13 mouse cellular contexts compared by ENCODE assay signal in genomic region chr16:41408850-41409249, GRCm38 (mm10).
DNase-seq lines count a peak whose midpoint lies in the region; ATAC-seq and TF ChIP-seq lines count a peak whose summit lies in the region.
"Had no signal": no experiment of that assay in that cellular context is flagged by ENCODE, and none has a peak within 500 bp of the region (broad histone marks: within the 10 kb centered on the region; RNA-seq: fewer than 3 reads in every experiment).

No protein-coding gene starts in this region.

- no peaks in the 10 kb centered on the region for H3K9me3 ChIP-seq in E14TG2a.4 (ENCODE audit: low read length)
- H3K9me3 ChIP-seq in kidney, embryonic 14.5 days (ENCODE audit: control insufficient read depth, low read length), result no peaks in the 10 kb centered on the region
- H3K9me3 ChIP-seq: forebrain, embryonic 12.5 days; lung, embryonic 15.5 days had no signal

- no peaks in the 10 kb centered on the region for H3K27me3 ChIP-seq in E14TG2a.4 (ENCODE audit: insufficient read depth, low read length)
- H3K27me3 ChIP-seq in kidney, embryonic 14.5 days (ENCODE audit: control insufficient read depth, insufficient read depth, low read length), result no peaks in the 10 kb centered on the region
- H3K27me3 ChIP-seq: forebrain, embryonic 12.5 days; lung, embryonic 15.5 days; megakaryocyte, embryonic 14.5 days had no signal

- H3K36me3 ChIP-seq in E14TG2a.4 (ENCODE audit: insufficient read depth, low read length), result no peaks in the 10 kb centered on the region
- no peaks in the 10 kb centered on the region for H3K36me3 ChIP-seq in kidney, embryonic 14.5 days (ENCODE audit: control insufficient read depth, insufficient read depth, low read length)
- H3K36me3 ChIP-seq: forebrain, embryonic 12.5 days; G1E; lung, embryonic 15.5 days had no signal

- no peak for TF ChIP-seq POLR2A in lung, adult 2 months (IDR thresholded peaks at IDR 0.05; ENCODE audit: borderline replicate concordance, extremely low read depth, low read depth, low read length)

- DNase-seq in 416B (ENCODE audit: low read depth), result peak; percentile 19
- DNase-seq in adrenal gland, adult 2 months, result peak; percentile 37
- DNase-seq in neural tube, embryonic 10.5 days (ENCODE audit: extremely low spot score, low spot score), result no peak
- DNase-seq in lung, adult 2 months, result no peak
- DNase-seq in heart, postnatal 14 days, result no peak
- DNase-seq: cerebellum, adult 8-10 months; heart, postnatal 36 days had no signal

- peak; percentile 53; the same call in 1 of the 2 replicates for ATAC-seq in kidney, embryonic 14.5 days (ENCODE audit: low FRiP score, low TSS enrichment)

- H3K9ac ChIP-seq in kidney, embryonic 14.5 days (ENCODE audit: low read depth, low read length), result no peak overlapping the region
- H3K9ac ChIP-seq: forebrain, embryonic 12.5 days; lung, embryonic 15.5 days had no signal

- intact Hi-C loops in heart, postnatal 14 days (cut with DNase I), result no loop called here

- WGBS in kidney, embryonic 14.5 days, result 25% methylated on average over 7 of the region's 7 CpGs
- 58% methylated on average over 7 of the region's 7 CpGs for WGBS in lung, adult 2 months

- peak; percentile 49 for TF ChIP-seq CTCF in E14TG2a.4 (conservative IDR thresholded peaks at IDR 0.05; ENCODE audit: low read length)
- no peak for TF ChIP-seq CTCF in lung, adult 2 months (IDR thresholded peaks at IDR 0.05; ENCODE audit: insufficient read depth, low read length)

- H3K4me1 ChIP-seq in E14TG2a.4 (replicated peaks; ENCODE audit: low read depth, low read length), result no peaks in the 10 kb centered on the region
- H3K4me1 ChIP-seq in kidney, embryonic 14.5 days (ENCODE audit: control insufficient read depth, insufficient read depth, low read length), result no peaks in the 10 kb centered on the region
- H3K4me1 ChIP-seq in lung, adult 2 months (ENCODE audit: control insufficient read depth, insufficient read depth, low read length), result no peaks in the 10 kb centered on the region
- H3K4me1 ChIP-seq: forebrain, embryonic 12.5 days; lung, embryonic 15.5 days; megakaryocyte, embryonic 14.5 days had no signal

- no peak overlapping the region for H3K4me3 ChIP-seq in E14TG2a.4 (replicated peaks; ENCODE audit: low read length)
- no peak overlapping the region for H3K4me3 ChIP-seq in kidney, embryonic 14.5 days (ENCODE audit: low read length)
- H3K4me3 ChIP-seq in lung, adult 2 months (replicated peaks; ENCODE audit: extremely low read depth, low read depth, low read length), result no peak overlapping the region
- H3K4me3 ChIP-seq: forebrain, embryonic 12.5 days; lung, embryonic 15.5 days; megakaryocyte, embryonic 14.5 days had no signal

- no peak overlapping the region for H3K4me2 ChIP-seq in kidney, embryonic 14.5 days (replicated peaks; ENCODE audit: low read depth, low read length)
- H3K4me2 ChIP-seq: forebrain, embryonic 12.5 days; lung, embryonic 15.5 days had no signal

- no peak overlapping the region for H3K27ac ChIP-seq in kidney, embryonic 14.5 days (ENCODE audit: low read depth, low read length)
- H3K27ac ChIP-seq: forebrain, embryonic 12.5 days; lung, embryonic 15.5 days had no signal

Comparison
In these comparisons a context has a peak if more than half of its experiments do, and no peak if none do; other contexts are left out.
1. DNase-seq: peak in 416B (single experiment) and adrenal gland, adult 2 months (single experiment); none in neural tube, embryonic 10.5 days (single experiment), lung, adult 2 months (single experiment) and heart, postnatal 14 days (0 of 2).